Mouse (Mus musculus) megakaryocyte progenitor cell, adult 5-6 weeks (primary cell): ENCODE data around the gene Inca1. TPM values are rescaled to one million over a fixed set of nuclear protein-coding genes. Genes with fewer than 3 reads are reported as not detected.

ENCODE experiments used
- total RNA-seq, 2 experiments: library from RNA; stranded (forward) in 1 of 2; stranded (reverse) in 1 of 2; fragments of 157-497, 149-512 nt in 1 of 2; fragments of 200-1000 nt in 1 of 2; gene quantifications; 2 replicates each; pipeline versions ENCODE4 v1.2.3 to v1.2.4; 2015 to 2017

Inca1 gene
- total RNA-seq, 2 experiments from 2014 or later = 0.20 to 0.50 TPM

Other genes with a start within 250 kb of the Inca1 start
- gene Med11, start 248.2 kb downstream of the Inca1 start, total RNA-seq (2015) = 36.7 and 37.1 TPM in 2 replicates
- gene Med11, start 248.2 kb downstream of the Inca1 start, total RNA-seq (2017) = 37.0 and 40.2 TPM in 2 replicates
- gene Zmynd15, start 240.7 kb downstream of the Inca1 start, total RNA-seq (2015) = not detected in 2 replicates
- gene Zmynd15, start 240.7 kb downstream of the Inca1 start, total RNA-seq (2017) = 0.25 TPM in 1 of 2 replicates, not detected in the other
- 0.29 and 0.67 TPM in 2 replicates for gene Cxcl16, start 240.2 kb downstream of the Inca1 start, total RNA-seq (2015)
- gene Cxcl16, start 240.2 kb downstream of the Inca1 start, total RNA-seq (2017) = 0.24 TPM in 1 of 2 replicates, not detected in the other
- not detected in 2 replicates for gene Tm4sf5, start 194.9 kb downstream of the Inca1 start, total RNA-seq (2015)
- gene Tm4sf5, start 194.9 kb downstream of the Inca1 start, total RNA-seq (2017) = not detected in 2 replicates
- not detected in 2 replicates for gene Vmo1, start 185.5 kb downstream of the Inca1 start, total RNA-seq (2015)
- not detected in 2 replicates for gene Vmo1, start 185.5 kb downstream of the Inca1 start, total RNA-seq (2017)
- gene Gltpd2, start 181.0 kb downstream of the Inca1 start, total RNA-seq (2015) = not detected in 2 replicates
- not detected in 2 replicates for gene Gltpd2, start 181.0 kb downstream of the Inca1 start, total RNA-seq (2017)
- gene Psmb6, start 174.8 kb downstream of the Inca1 start, total RNA-seq (2015) = 141 and 153 TPM in 2 replicates
- gene Psmb6, start 174.8 kb downstream of the Inca1 start, total RNA-seq (2017) = 272 and 309 TPM in 2 replicates
- not detected in 2 replicates for gene Gm40193, start 167.2 kb downstream of the Inca1 start, total RNA-seq (2015)
- gene Gm40193, start 167.2 kb downstream of the Inca1 start, total RNA-seq (2017) = not detected in 2 replicates
- 0.07 and 0.90 TPM in 2 replicates for gene Pld2, start 160.1 kb downstream of the Inca1 start, total RNA-seq (2015)
- gene Pld2, start 160.1 kb downstream of the Inca1 start, total RNA-seq (2017) = 0.25 and 0.81 TPM in 2 replicates
- 14.4 and 18.0 TPM in 2 replicates for gene Mink1, start 137.3 kb downstream of the Inca1 start, total RNA-seq (2015)
- 12.5 and 16.5 TPM in 2 replicates for gene Mink1, start 137.3 kb downstream of the Inca1 start, total RNA-seq (2017)
- gene 4930544D05Rik, start 84.3 kb downstream of the Inca1 start, total RNA-seq (2015) = not detected in 2 replicates
- gene 4930544D05Rik, start 84.3 kb downstream of the Inca1 start, total RNA-seq (2017) = not detected in 2 replicates
- not detected in 2 replicates for gene Chrne, start 80.9 kb downstream of the Inca1 start, total RNA-seq (2015)
- gene Chrne, start 80.9 kb downstream of the Inca1 start, total RNA-seq (2017) = 0.17 TPM in 1 of 2 replicates, not detected in the other
- gene Gp1ba, start 61.0 kb downstream of the Inca1 start, total RNA-seq (2015) = 0.66 and 2.3 TPM in 2 replicates
- gene Gp1ba, start 61.0 kb downstream of the Inca1 start, total RNA-seq (2017) = 0.08 and 0.20 TPM in 2 replicates
- 39.3 and 44.8 TPM in 2 replicates for gene Rnf167, start 52.9 kb downstream of the Inca1 start, total RNA-seq (2015)
- 30.7 and 37.4 TPM in 2 replicates for gene Rnf167, start 52.9 kb downstream of the Inca1 start, total RNA-seq (2017)
- gene Slc25a11, start 52.7 kb downstream of the Inca1 start, total RNA-seq (2015) = 59.5 and 73.9 TPM in 2 replicates
- gene Slc25a11, start 52.7 kb downstream of the Inca1 start, total RNA-seq (2017) = 46.6 and 52.7 TPM in 2 replicates
- 1,057 and 1,218 TPM in 2 replicates for gene Pfn1, start 45.5 kb downstream of the Inca1 start, total RNA-seq (2015)
- 491 and 574 TPM in 2 replicates for gene Pfn1, start 45.5 kb downstream of the Inca1 start, total RNA-seq (2017)
- 4.1 and 6.2 TPM in 2 replicates for gene Eno3, start 43.0 kb downstream of the Inca1 start, total RNA-seq (2015)
- gene Eno3, start 43.0 kb downstream of the Inca1 start, total RNA-seq (2017) = 7.2 and 9.5 TPM in 2 replicates
- 102 and 109 TPM in 2 replicates for gene Spag7, start 30.7 kb downstream of the Inca1 start, total RNA-seq (2015)
- 68.6 and 71.8 TPM in 2 replicates for gene Spag7, start 30.7 kb downstream of the Inca1 start, total RNA-seq (2017)
- gene Camta2, start 12.1 kb downstream of the Inca1 start, total RNA-seq (2015) = 9.1 and 9.2 TPM in 2 replicates
- gene Camta2, start 12.1 kb downstream of the Inca1 start, total RNA-seq (2017) = 2.0 and 5.1 TPM in 2 replicates
- 1.6 and 2.0 TPM in 2 replicates for gene Kif1c, start 393 bp upstream of the Inca1 start, total RNA-seq (2015)
- gene Kif1c, start 393 bp upstream of the Inca1 start, total RNA-seq (2017) = 4.6 and 5.9 TPM in 2 replicates
- gene Zfp3, start 64.1 kb upstream of the Inca1 start, total RNA-seq (2015) = 1.3 and 2.1 TPM in 2 replicates
- 1.9 and 2.7 TPM in 2 replicates for gene Zfp3, start 64.1 kb upstream of the Inca1 start, total RNA-seq (2017)
- gene Scimp, start 112.4 kb upstream of the Inca1 start, total RNA-seq (2015) = 0.37 TPM in 1 of 2 replicates, not detected in the other
- not detected in 2 replicates for gene Scimp, start 112.4 kb upstream of the Inca1 start, total RNA-seq (2017)
- 19.5 and 28.2 TPM in 2 replicates for gene Rabep1, start 144.6 kb upstream of the Inca1 start, total RNA-seq (2015)
- gene Rabep1, start 144.6 kb upstream of the Inca1 start, total RNA-seq (2017) = 30.8 and 52.6 TPM in 2 replicates